Mouse (Mus musculus): ENCODE measurements around the gene Mtf1.

The Mtf1 gene

DNA sequence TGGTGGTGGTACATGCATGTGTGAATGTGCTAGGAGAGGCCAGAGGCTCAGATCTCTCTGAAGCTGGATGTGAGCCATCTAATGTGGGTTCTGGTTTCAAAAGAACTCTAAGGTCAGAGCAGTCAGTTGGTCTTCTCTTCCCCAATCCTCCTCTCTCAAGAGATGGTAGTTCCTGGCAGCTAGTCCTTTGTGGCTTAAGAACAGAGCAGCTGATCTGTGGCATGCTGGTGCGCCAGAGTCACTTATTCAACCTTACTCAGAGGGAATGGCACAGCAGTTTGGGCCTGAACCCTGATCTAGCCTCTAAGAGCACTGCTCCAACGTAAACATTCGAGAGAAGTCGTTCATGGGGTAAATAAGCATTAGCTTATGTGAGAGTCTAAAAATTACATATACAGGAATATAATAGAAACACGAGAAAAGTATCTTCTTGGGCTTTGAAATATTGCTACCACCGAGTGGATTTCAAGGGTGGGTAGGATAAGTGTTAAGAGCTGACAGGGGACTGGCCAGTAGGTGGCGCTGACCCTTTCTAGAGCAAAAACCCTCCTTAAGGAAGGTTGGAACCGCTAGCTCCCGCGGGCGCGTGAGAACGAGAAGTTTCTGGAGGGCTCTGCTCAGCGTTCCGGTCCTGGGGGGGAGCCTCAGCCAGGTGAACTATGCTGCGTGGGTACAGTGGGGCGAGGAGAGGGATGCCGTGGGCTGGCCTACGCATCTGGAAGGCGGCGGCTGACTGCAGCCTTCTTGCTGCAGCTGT, at the start of gene Mtf1:
TSS of gene Mtf1 (plus strand) at position 553 of the 757 bp plus-strand sequence.
- peak; percentile 91 for DNase-seq (ENCODE audit: low read depth, low spot score)

GRCm38 (mm10) chr4:124752281-124753199, 49.4 kb upstream of the Mtf1 start:
- DNase-seq (ENCODE audit: low read depth, low spot score): peak; percentile 52

DNA sequence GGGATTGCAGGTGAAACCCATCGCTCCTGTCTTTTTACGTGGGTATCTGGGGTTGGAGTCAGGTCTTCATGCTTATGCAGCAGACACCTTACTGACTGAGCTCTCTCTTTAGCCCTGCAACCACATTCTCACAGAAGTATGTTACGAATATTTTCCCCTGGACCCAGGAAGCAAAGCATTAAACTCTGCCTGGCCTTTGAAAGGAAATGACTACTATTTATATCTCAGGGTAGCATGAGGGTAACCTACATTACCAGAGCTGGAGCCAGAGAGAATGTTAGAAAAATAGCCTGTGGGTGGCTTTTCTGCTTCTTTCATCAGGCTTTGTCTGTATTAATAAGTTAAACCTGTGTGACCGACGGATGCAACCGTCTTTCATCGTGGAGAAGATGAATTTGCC, 46.4 kb upstream of the Mtf1 start:
- no peak for DNase-seq (ENCODE audit: low read depth, low spot score)

- DNase-seq (ENCODE audit: low read depth, low spot score): no peak
These were observed 42.5 kb upstream of the Mtf1 start for GRCm38 (mm10) chr4:124759305-124759811.

- DNase-seq (ENCODE audit: low read depth, low spot score): no peak
These were observed 40.7 kb upstream of the Mtf1 start for GRCm38 (mm10) chr4:124761201-124761600.

GRCm38 (mm10) chr4:124762858-124763452, 38.9 kb upstream of the Mtf1 start:
- no peak for DNase-seq (ENCODE audit: low read depth, low spot score)

- DNase-seq (ENCODE audit: low read depth, low spot score): no peak
These were observed 35.9 kb upstream of the Mtf1 start for GRCm38 (mm10) chr4:124765802-124766565.

DNA sequence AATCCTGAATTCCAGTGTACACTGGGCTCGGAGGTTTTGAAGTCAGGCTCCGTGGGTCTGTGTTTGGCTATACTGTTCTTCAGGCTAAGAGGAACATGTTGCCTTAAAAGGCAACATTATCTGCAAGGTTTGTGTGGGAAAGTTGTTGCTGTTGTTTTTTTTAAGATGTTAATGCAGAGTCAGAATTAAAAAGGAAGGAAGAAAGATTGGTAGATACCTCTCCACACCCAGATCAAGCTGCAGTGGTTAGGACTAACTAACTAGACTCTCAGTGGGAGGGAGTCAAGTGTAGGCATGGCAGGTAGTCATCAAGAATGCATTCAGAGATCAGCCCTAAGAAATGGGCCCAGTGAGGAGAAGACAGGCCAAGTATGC, 35.4 kb upstream of the Mtf1 start:
- no peak for DNase-seq (ENCODE audit: low read depth, low spot score)

DNA sequence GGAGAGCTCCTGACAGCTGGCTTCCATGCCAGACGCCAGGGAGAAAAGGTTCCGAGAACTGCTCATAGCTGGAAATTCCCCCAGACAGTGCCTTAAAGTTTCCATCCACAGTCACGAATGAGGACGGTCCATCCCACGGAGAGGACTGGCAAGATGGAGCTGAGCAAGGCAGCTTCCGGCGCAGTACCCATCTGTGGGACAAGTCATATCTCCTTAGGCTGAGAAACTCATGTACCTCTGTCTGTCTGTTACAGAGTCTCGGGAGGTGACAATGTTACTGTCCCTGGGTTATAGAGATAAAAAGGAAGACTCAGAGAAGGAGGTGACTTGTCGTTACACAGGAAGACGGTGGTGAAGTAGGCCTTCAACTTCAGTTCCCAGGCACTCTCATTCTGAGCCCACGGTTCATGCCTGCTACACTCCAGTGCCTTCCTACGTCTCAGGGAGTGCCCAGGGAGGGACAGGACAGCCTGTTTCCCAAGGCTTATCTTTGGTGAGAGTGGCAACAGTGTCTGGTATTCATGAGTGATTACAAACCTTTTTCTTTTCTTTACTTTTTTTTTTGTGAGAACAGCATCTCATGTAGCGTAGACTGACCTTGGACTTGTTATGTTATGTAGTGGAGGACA, 32.8 kb upstream of the Mtf1 start:
- DNase-seq (ENCODE audit: low read depth, low spot score): no peak

- DNase-seq (ENCODE audit: low read depth, low spot score): no peak
These were observed 31.3 kb upstream of the Mtf1 start for GRCm38 (mm10) chr4:124770624-124771023.

GRCm38 (mm10) chr4:124772125-124772524, 29.8 kb upstream of the Mtf1 start:
- DNase-seq (ENCODE audit: low read depth, low spot score): no peak

DNA sequence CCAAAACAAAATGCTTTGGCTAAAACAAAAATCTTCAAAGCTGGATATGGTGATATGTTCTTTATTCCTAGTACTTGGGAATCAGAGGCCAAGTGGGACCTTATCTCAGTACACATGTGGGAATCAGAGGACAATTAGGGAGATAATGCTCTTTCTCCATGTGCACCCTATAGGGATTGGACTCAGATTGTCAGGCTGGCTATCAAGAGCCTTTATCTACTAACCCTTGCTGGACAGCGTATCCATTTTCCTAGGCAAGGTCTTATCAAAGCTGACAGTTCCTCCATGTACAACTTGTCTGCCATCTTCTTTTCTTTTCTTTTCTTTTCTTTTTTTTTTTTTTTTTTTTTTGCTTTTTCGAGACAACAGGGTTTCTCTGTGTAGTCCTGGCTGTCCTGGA, 28.5 kb upstream of the Mtf1 start:
- no peak for DNase-seq (ENCODE audit: low read depth, low spot score)

DNA sequence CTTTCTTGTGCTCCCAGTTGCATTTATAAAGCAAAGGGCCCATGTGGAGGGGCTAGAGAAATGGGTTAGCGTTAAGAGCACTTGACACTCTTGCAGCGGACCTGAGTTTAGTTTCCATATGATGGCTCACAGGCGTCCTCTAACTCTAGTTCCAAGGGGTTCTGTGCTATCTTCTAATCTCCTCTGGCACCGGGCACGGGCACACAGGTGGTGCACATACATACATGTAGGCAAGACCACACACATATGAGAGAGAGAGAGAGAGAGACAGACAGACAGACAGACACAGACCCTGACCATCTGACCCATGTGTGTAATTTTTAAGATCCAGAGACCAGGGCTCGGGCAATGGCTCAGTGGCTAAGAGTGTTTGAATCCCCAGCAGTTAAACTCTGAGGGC, 27.9 kb upstream of the Mtf1 start:
- no peak for DNase-seq (ENCODE audit: low read depth, low spot score)

DNA sequence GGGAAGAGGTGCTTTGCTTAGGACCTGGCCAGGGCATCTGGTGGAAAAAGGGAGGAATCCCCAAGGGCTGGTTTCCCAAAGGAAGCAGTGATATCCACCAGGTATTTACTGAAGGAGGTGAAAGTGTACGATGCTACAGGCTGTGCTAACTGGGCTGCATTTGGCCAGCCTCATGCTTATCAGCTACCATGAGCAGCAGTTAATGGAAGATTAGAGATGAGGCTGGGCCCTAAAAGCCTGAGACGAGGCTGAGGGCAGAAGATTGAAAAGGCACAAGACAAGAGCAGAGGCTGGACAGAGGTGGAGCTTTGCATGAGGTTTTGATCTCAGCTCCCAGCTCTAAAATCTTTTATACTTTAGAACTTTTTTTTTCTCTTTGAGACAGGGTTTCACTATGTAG, 27.5 kb upstream of the Mtf1 start:
- no peak for DNase-seq (ENCODE audit: low read depth, low spot score)

DNA sequence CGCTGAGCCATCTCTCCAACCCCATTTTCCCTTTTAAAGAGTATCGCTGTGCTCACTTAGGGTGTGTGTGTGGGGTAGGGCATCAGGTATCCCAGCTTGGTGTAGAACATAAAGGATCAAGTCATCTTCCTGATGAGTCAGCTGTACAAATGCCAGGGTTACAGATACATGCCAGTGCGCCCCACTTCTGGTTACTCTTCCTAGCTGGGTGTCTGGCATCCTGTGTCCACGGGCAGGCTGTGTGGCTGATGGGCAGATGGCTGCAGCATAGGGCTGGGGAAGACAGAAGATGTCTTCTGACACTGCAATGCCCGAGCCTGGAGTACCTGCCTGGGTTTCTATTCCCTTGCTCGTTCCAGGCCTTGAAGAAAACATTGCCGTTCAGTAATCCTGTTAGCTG, 20.5 kb upstream of the Mtf1 start:
- DNase-seq (ENCODE audit: low read depth, low spot score): no peak

DNA sequence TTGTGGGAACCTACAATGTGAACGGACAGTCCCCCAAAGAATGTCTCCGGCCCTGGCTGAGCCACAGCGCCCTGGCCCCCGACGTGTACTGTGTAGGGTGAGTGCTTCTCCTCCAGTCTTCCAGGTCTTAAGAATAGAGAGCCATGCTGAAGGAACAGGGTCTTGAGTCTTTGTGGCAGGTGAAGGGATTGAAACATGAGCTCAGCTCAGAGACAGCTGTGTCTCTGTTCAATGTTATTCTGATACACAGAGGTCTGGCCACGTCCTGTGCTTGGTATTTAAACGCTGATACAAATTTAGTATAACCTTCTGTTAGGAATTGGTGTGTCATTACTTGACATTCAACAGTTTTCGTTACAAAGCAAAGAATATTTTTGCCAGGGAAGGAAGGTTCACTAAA, 19.5 kb upstream of the Mtf1 start:
- DNase-seq (ENCODE audit: low read depth, low spot score): no peak

- DNase-seq (ENCODE audit: low read depth, low spot score): no peak
These were observed 18.0 kb upstream of the Mtf1 start for GRCm38 (mm10) chr4:124783937-124784336.

DNA sequence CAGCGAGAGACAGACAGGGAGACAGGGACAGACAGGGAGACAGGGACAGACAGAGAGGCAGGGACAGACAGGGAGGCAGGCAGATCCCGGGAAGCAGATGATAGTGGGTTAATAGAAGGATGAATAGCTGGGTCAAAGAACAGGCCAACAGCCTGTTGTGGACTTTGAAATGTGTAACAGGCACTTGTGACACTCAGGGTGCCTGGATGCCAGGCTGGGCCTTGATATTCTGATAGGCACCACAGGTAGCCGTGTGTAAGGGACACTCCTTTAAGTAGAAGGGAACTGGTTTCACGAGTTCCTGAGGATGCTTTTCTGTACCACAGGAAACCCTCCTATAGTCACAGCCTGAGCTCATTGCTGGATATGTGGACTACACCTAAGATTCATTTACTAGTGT, 11.9 kb upstream of the Mtf1 start:
- no peak for DNase-seq (ENCODE audit: low read depth, low spot score)

- no peak for DNase-seq (ENCODE audit: low read depth, low spot score)
These were observed 9.8 kb upstream of the Mtf1 start for GRCm38 (mm10) chr4:124792114-124792513.

DNA sequence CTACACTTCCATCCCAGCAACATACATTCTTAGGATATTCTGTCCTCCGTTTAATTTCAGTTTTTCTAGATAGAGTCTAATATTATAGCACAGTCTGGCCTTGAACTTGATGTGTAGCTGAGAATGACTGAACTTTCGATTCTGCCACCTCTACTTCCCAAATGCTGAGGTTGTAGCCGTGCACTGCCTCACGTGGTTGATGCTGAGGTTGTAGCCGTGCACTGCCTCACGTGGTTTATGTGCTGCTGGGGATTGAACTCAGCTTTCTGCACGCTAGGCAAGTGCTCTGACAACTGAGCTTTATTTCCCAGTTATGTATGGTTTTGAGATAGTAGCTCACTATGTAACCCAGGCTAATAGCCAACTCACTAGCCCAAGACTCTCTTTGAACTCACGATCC, 5.8 kb upstream of the Mtf1 start:
- DNase-seq (ENCODE audit: low read depth, low spot score): no peak

DNA sequence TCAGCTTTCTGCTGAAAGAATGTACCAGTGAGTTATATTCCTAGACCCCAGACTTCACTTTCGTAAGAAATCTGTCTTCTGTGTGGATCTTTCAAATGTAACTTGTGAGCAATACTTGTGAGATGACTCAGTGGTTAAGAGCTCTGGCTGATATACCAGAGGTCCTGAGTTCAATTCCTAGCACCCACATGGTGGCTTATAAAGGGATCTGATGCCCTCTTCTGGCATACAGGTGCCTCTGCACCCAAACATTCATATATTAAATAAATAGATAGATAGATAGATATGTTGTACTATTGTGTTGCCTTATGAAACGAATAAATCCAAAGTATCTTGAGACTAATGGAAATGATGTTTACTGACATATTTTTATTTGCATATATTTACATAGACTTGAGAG, 5.0 kb upstream of the Mtf1 start:
- peak; percentile 19 for DNase-seq (ENCODE audit: low read depth, low spot score)

All from A20 (cell line).